Mouse (Mus musculus) embryonic facial prominence, embryonic 14.5 days (tissue): Measurements from ENCODE around the gene Tmem81. TPM values are rescaled to one million over a fixed set of nuclear protein-coding genes. Genes with fewer than 3 reads are reported as not detected.
"Not testable (repeated sequence)": the region's sequence is repeated elsewhere in the genome, so short reads cannot be mapped to it uniquely, and the experiment has no call there.

Source experiments
- ATAC-seq: fragments of 200-750 bp; cut with Nextera tagmentation; 2 replicates; pipeline ENCODE4 v1.8.0; 2017; ENCODE audit warnings: low read depth, moderate number of reproducible peaks, moderate TSS enrichment
- DNase-seq: peaks from one replicate; pipeline ENCODE4 v3.0.0-alpha.2; 2015; ENCODE audit warnings: low spot score
- H3K27ac ChIP-seq: fragments of 300-500 bp; sonication (generic); replicated peaks from 2 replicates; pipeline ENCODE4 v1.5.1; 2014; ENCODE audit warnings: low read depth, mild to moderate bottlenecking, low read length, moderate library complexity
- H3K27me3 ChIP-seq: fragments of 300-500 bp; sonication (generic); replicated peaks from 2 replicates; pipeline ENCODE4 v1.6.1; 2014; ENCODE audit warnings: low read length; ENCODE audit not compliant: control insufficient read depth, insufficient read depth
- H3K36me3 ChIP-seq: fragments of 300-500 bp; sonication (generic); 2 replicates; pipeline ENCODE4 v1.6.1; 2014; ENCODE audit warnings: low read length, mixed read lengths; ENCODE audit not compliant: control insufficient read depth, insufficient read depth
- H3K4me1 ChIP-seq: fragments of 300-500 bp; sonication (generic); 2 replicates; pipeline ENCODE4 v1.6.1; 2014; ENCODE audit warnings: antibody characterized with exemption, low read length; ENCODE audit not compliant: control insufficient read depth, insufficient read depth
- H3K4me2 ChIP-seq: fragments of 300-500 bp; sonication (generic); 2 replicates; pipeline ENCODE4 v1.6.1; 2014; ENCODE audit warnings: low read depth, mild to moderate bottlenecking, low read length, moderate library complexity, mixed read lengths
- H3K4me3 ChIP-seq: fragments of 300-500 bp; sonication (generic); 2 replicates; pipeline ENCODE4 v1.5.1; 2014; ENCODE audit warnings: low read depth, mild to moderate bottlenecking, low read length
- H3K9ac ChIP-seq: fragments of 300-500 bp; sonication (generic); 2 replicates; pipeline ENCODE4 v1.6.1; 2014; ENCODE audit warnings: low read depth, mild to moderate bottlenecking, low read length, moderate library complexity, mixed read lengths
- H3K9me3 ChIP-seq: fragments of 300-500 bp; sonication (generic); 2 replicates; pipeline ENCODE4 v1.6.1; 2016; ENCODE audit warnings: low read length; ENCODE audit not compliant: control insufficient read depth
- WGBS: fragments of 180-500 bp; shearing (Covaris S2); extraction: QIAGEN DNeasy Blood & Tissue Kit; methylation state at CpG from one replicate; pipeline ENCODE4 v1.1.7; 2014; 5-methylcytosine and 5-hydroxymethylcytosine counted together
- polyA plus RNA-seq: library from polyadenylated mRNA; unstranded; fragments of >200 nt; fragmentation: Nextera tagmentation; extraction: Ambion mirVana; gene quantifications from 2 replicates; pipeline ENCODE4 v1.2.1, GENCODE M21; 2014

The Tmem81 gene
- polyA plus RNA-seq = 1.8 TPM in 2 replicates

DNA sequence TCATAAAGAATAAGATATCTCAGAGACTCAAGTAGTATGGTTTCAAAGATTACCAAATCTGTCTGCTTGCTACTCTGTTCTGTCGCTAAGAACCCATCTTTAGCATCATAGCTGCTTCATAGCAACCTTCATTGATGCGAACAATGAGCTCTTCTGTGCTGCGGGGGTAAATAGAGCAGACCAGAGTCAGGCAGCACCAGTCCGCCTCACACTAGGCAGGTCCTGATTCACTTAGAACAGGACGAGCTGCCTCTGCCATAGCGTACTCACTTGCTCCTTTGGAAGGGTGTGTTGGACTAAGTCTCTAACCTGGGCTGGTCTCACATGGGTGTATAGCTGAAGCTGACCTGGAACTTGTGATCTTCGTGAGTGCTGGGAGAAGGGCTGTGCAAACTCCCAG is at the start of gene Tmem81:
Gene Tmem81, plus strand, starts transcription at position 173 of the 400 bp plus-strand sequence.
- no peak for ATAC-seq
- 90% methylated on average over 7 of the region's 7 CpGs for WGBS
- no peak for DNase-seq
- Histone ChIP-seq H3K9ac (no peak within 1 kb of the TSS), H3K4me1 (no peaks in the 10 kb centered on the region), H3K36me3 (peaks cover 67% of the 10 kb centered on the region), H3K4me3 (no peak within 1 kb of the TSS), H3K9me3 (no peaks in the 10 kb centered on the region), H3K4me2 (no peak within 1 kb of the TSS), H3K27me3 (no peaks in the 10 kb centered on the region), H3K27ac (no peak within 1 kb of the TSS)

DNA sequence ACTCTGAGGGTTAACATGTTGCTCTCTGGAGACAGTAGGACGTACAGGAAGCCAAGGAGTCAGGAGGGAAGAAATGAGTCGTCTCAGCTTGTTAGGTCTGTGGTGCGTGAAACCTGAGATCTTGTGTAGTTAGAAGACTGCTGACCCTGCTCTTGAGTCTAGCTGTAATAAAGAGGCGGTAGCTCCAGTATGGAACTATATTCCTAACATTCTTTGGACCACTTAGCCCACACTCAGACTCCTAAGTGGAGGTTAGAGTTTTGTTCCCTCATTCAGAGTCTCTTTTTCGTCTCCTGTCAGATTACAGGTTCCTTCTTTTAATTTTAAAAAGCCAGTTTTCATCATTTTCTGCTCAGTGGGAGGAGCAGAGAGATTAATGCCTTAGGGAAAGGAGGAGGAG is 41.4 kb upstream of the Tmem81 start:
- no peak overlapping the region for H3K4me3 ChIP-seq
- H3K9ac ChIP-seq = no peak overlapping the region
- H3K4me1 ChIP-seq = no peaks in the 10 kb centered on the region; the same call in 1 of the 2 replicates
- no peaks in the 10 kb centered on the region for H3K9me3 ChIP-seq
- DNase-seq (no peak), ATAC-seq (no peak)
- 42% methylated on average over 5 of the region's 5 CpGs for WGBS
- no peak overlapping the region for H3K4me2 ChIP-seq
- H3K27ac ChIP-seq = no peak overlapping the region
- peaks cover 67% of the 10 kb centered on the region for H3K36me3 ChIP-seq
- no peaks in the 10 kb centered on the region for H3K27me3 ChIP-seq

DNA sequence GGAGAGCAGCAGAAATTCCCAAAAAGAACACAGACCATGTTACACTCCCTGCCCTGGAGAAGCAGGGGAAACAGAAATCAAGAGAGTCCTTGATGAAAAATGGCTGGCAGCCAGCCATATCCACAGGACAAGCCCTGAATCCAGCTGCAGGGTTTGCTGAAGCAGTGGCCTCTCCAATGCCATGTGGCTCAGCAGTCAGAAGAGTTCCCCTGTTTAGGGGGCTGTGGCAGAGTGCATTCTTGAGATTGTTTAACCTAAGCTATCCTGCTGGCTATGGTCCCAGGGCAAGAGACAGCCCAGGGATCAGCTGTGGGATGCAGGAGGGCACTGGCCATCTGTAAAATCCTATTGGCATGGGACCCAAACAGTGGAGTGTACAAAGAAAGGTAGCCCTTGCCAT is 37.1 kb upstream of the Tmem81 start:
- no peaks in the 10 kb centered on the region for H3K9me3 ChIP-seq
- H3K36me3 ChIP-seq = peaks cover 31% of the 10 kb centered on the region
- peak; percentile 45 for DNase-seq
- H3K27me3 ChIP-seq = no peaks in the 10 kb centered on the region
- no peak overlapping the region for H3K9ac ChIP-seq
- no peaks in the 10 kb centered on the region; the same call in 1 of the 2 replicates for H3K4me1 ChIP-seq
- no peak overlapping the region for H3K27ac ChIP-seq
- ATAC-seq = peak; percentile 37; the same call in 1 of the 2 replicates
- no peak overlapping the region for H3K4me2 ChIP-seq
- H3K4me3 ChIP-seq = no peak overlapping the region

DNA sequence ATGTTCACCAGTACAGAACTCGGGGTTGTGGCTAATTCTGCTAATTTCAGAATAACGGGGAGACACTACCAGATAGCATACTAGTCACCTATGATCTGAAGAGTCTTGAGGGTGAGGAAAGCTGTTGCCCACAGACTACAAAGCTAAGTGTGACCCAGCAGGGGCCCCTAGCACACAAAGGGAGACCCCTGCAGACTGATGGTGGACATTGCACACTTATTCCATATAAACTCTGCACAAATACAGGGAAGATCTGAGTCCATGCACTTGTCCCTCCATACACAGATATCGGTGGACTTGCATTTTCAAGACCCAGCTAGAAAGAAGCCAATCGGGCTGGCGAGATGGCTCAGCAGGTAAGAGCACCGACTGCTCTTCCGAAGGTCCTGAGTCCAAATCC is 36.5 kb upstream of the Tmem81 start:
- ATAC-seq (no peak), DNase-seq (no peak)
- H3K27me3 ChIP-seq = no peaks in the 10 kb centered on the region
- no peaks in the 10 kb centered on the region; the same call in 1 of the 2 replicates for H3K4me1 ChIP-seq
- no peak overlapping the region for H3K9ac ChIP-seq
- H3K4me3 ChIP-seq = no peak overlapping the region
- H3K27ac ChIP-seq = no peak overlapping the region
- WGBS = 89% methylated on average over 7 of the region's 7 CpGs
- H3K36me3 ChIP-seq = peaks cover 26% of the 10 kb centered on the region
- H3K9me3 ChIP-seq = no peaks in the 10 kb centered on the region
- H3K4me2 ChIP-seq = no peak overlapping the region

DNA sequence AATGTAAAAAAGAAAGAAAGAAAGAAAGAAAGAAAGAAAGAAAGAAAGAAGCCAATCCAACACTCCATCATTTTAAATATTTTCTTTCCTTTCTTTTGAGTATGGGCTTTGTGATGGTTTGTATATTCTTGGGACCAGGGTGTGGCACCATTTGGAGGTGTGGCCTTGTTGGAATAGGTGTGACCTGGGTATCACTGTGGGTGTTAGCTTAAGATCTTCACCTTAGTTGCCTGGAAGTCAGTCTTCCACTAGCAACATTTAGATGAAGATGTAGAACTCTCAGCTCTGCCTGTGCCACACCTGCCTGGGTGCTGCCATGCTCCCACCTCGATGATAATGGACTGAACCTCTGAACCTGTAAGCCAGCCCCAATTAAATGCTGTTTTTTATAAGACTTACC is 36.0 kb upstream of the Tmem81 start:
- H3K4me2 ChIP-seq, H3K27me3 ChIP-seq, ATAC-seq, H3K27ac ChIP-seq, H3K4me3 ChIP-seq, DNase-seq, H3K4me1 ChIP-seq, H3K9me3 ChIP-seq, H3K9ac ChIP-seq: not testable (repeated sequence)
- H3K36me3 ChIP-seq = peaks cover 20% of the 10 kb centered on the region
- WGBS = 86% methylated on average over 1 of the region's 1 CpGs

DNA sequence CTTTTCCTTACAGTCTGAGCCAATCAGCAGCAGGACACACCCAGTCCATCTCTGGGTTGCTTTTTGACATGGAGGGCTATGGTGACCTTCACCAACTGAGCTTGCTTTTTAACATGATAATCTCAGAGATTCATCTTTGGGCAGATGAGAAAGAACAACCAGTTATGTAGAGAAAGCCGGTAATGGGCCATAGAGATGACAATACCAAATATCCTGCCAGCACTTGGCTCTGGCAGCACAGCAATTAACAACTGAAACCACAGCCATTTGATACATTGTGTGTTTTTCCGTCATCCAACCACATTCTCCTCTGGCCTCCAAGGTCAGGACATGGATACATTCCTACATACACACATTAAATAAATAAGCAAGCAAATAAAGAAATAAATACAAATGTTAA is 35.0 kb upstream of the Tmem81 start:
- no peak overlapping the region for H3K4me2 ChIP-seq

DNA sequence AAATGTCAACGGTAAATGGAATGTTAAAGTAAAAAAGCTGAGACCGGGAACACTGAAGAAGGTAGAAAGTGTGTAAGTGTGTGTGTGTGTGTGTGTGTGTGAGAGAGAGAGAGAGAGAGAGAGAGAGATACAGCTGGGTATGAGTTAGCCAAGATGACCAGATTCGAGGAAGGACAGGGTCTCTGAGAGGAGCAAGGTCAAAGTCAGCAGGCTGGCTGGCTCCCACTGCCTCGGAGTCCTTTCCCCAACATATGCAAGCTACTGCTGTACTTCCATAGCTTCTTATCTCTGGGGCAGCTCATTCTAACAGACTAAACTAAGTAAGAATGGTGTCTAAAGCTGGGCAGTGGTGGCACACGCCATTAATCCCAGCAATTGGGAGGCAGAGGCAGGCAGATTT is 34.5 kb upstream of the Tmem81 start:
- H3K9me3 ChIP-seq = no peaks in the 10 kb centered on the region
- H3K27me3 ChIP-seq = no peaks in the 10 kb centered on the region
- no peak overlapping the region for H3K27ac ChIP-seq
- no peak overlapping the region for H3K4me3 ChIP-seq
- no peak overlapping the region for H3K4me2 ChIP-seq
- no peak for DNase-seq
- no peak for ATAC-seq
- peaks cover 7% of the 10 kb centered on the region for H3K4me1 ChIP-seq
- peaks cover 8% of the 10 kb centered on the region for H3K36me3 ChIP-seq
- 95% methylated on average over 5 of the region's 5 CpGs for WGBS
- no peak overlapping the region for H3K9ac ChIP-seq

More for the DNA sequence above, 35.0 kb upstream of the Tmem81 start:
- no peak overlapping the region for H3K4me3 ChIP-seq
- H3K27me3 ChIP-seq = no peaks in the 10 kb centered on the region
- peaks cover 3% of the 10 kb centered on the region for H3K4me1 ChIP-seq
- ATAC-seq (no peak), DNase-seq (no peak)
- WGBS = 80% methylated on average over 2 of the region's 2 CpGs
- no peaks in the 10 kb centered on the region for H3K9me3 ChIP-seq
- H3K27ac ChIP-seq = no peak overlapping the region
- no peak overlapping the region for H3K9ac ChIP-seq
- H3K36me3 ChIP-seq = peaks cover 12% of the 10 kb centered on the region

DNA sequence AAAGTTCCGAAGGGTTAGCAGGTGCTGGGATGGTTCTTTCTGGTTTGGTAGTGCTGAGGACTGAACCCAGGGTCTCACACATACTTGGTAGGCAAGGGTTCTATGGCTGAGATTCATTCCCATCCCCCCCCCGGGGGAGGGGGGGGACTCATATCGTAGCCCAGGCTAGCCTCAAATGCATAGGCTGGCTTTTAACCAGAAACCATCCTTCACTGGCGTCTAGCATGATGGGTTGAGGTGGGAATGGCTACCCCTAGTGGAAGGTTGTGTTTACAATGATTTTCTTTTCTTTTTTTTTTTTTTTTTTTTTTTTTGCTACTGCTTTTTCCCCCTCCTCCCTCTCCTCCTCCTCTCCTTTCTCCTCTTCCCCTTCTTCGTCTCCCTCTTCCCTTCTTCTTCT is 33.5 kb upstream of the Tmem81 start:
- no peaks in the 10 kb centered on the region for H3K36me3 ChIP-seq
- H3K4me1 ChIP-seq = peaks cover 7% of the 10 kb centered on the region
- no peak overlapping the region for H3K4me3 ChIP-seq
- H3K27me3 ChIP-seq = no peaks in the 10 kb centered on the region
- no peak overlapping the region for H3K9ac ChIP-seq
- DNase-seq (peak; percentile 28), ATAC-seq (no peak)
- no peak overlapping the region for H3K27ac ChIP-seq
- WGBS = 49% methylated on average over 5 of the region's 5 CpGs
- H3K9me3 ChIP-seq = no peaks in the 10 kb centered on the region
- H3K4me2 ChIP-seq = no peak overlapping the region

DNA sequence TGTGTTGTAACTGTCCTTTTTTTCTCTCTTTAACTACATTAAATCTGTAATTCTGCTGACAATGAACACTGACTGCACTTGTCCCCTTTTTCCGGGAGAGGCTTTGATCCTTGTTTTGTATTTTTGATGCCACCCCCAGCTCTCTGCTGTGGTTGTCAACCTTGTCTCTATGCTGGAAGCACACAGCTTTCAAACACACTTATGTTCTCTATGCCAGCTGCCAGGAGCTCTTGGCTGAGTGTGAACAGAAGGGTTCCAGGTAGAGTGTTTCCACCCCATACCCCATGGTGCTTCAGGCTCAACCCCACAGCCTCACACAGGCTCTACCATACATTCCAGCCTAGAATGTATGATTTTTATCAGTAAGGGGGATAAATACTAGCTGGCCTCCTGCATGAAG is 31.5 kb upstream of the Tmem81 start:
- no peak overlapping the region for H3K9ac ChIP-seq
- no peak overlapping the region for H3K27ac ChIP-seq
- no peaks in the 10 kb centered on the region for H3K27me3 ChIP-seq
- H3K4me3 ChIP-seq = no peak overlapping the region
- H3K9me3 ChIP-seq = no peaks in the 10 kb centered on the region
- DNase-seq = no peak
- 70% methylated on average over 1 of the region's 1 CpGs for WGBS
- ATAC-seq = no peak
- H3K4me1 ChIP-seq = peaks cover 18% of the 10 kb centered on the region
- H3K4me2 ChIP-seq = no peak overlapping the region
- H3K36me3 ChIP-seq = no peaks in the 10 kb centered on the region
